Mouse (Mus musculus): ENCODE measurements around the gene Prepl.

DNA sequence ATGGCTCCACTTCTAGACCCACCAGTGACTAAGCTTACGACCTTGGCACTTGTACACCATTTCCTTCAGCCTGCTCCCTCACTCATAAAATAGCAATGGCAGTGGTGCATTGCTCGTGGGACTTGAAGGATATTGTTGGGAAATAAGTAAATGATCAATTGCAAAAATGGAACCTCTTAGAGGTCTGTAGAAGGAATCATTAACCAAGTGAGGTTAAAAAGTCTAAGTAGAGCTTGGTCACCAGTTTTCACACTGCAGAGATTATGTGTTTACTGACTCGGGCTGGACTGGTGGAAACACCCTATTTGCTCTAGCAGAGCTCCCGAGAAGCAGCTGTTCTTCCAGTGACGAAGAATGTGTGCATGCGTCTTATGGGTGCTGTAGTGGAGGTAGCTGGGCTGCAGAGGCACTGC lies 46.6 kb downstream of the Prepl start:
- TF ChIP-seq EP300 (IDR thresholded peaks at IDR 0.05; ENCODE audit: insufficient read depth, low read depth, low read length): no peak
- no peak for TF ChIP-seq POLR2A (IDR thresholded peaks at IDR 0.05; ENCODE audit: insufficient read depth, low read depth, low read length)

Data from heart, adult 2 months (tissue).